Mouse (Mus musculus): ENCODE measurements around the gene Rgs4. TPM values are rescaled to one million over a fixed set of nuclear protein-coding genes. Genes with fewer than 3 reads are reported as not detected.

Gene Rgs4
- polyA plus RNA-seq (2016; fragmentation: Nextera tagmentation; extraction: Ambion mirVana): 59.5 and 80.7 TPM in 2 replicates

- Histone ChIP-seq H3K9me3 (no peaks in the 10 kb centered on the region), H3K4me2 (replicated peaks) (peak within 1 kb of the TSS; percentile 67), H3K27ac (no peak within 1 kb of the TSS), H3K9ac (peak within 1 kb of the TSS; percentile 44), H3K27me3 (replicated peaks) (no peaks in the 10 kb centered on the region), H3K4me1 (no peaks in the 10 kb centered on the region), H3K4me3 (peak within 1 kb of the TSS; percentile 31), H3K36me3 (no peaks in the 10 kb centered on the region)
- WGBS: under 1% methylated on average over 16 of the region's 16 CpGs
- ATAC-seq (ENCODE audit: low FRiP score, low read depth): peak; percentile 97
Measured at GRCm38 (mm10) chr1:169747473-169747872, at the start of gene Rgs4. Gene Rgs4 (minus strand): TSS chr1:169747642.

DNA sequence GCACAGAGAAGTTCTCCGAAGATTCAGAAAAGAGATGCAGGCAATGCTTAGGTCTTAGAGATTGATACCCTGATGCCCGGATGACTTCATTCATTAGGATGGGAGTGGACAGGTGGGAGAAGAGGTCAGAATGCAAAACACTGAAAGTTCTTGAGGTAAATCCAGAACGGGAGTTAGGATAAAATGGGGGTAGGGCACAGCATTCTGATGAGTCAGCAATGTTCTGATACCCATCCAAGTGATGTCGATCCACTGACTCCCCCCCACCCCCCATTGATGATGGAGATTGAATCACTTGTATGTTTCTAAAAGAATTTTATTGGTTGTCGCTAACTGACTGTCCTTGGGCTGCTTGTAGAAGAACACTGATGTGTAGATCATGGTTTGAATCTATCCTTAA, 45.0 kb upstream of the Rgs4 start:
- 88% methylated on average over 5 of the region's 5 CpGs for WGBS
- ATAC-seq (ENCODE audit: low FRiP score, low read depth): no peak

DNA sequence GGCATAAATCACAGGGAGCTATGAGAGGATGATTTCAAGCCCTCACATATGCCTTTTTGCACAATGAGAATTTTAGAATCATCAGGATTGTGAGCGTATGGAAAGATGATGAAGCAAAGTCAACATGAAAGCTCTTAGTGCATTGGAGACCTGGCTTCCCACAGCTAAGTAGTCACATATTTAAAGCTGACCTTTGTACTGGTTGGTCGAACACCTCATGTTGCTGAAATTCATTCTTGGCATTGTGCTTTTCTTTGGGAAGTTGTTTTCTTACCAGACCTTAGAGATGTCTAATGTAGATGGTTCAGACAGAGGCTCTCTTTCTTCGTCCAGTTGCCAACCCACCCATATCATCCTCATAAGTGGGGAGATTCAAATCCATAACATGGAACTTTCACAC, 38.5 kb upstream of the Rgs4 start:
- no peak overlapping the region for H3K9ac ChIP-seq
- no peak overlapping the region for H3K4me2 ChIP-seq (replicated peaks)
- no peak overlapping the region for H3K4me3 ChIP-seq
- WGBS: 93% methylated on average over 3 of the region's 3 CpGs
- H3K27ac ChIP-seq: no peak overlapping the region
- H3K27me3 ChIP-seq (replicated peaks): no peaks in the 10 kb centered on the region
- H3K9me3 ChIP-seq: no peaks in the 10 kb centered on the region
- ATAC-seq (ENCODE audit: low FRiP score, low read depth): no peak
- no peaks in the 10 kb centered on the region for H3K36me3 ChIP-seq
- H3K4me1 ChIP-seq: no peaks in the 10 kb centered on the region

More for the DNA sequence above, 45.0 kb upstream of the Rgs4 start:
- Histone ChIP-seq H3K9me3 (no peaks in the 10 kb centered on the region), H3K4me1 (no peaks in the 10 kb centered on the region), H3K36me3 (no peaks in the 10 kb centered on the region), H3K9ac (no peak overlapping the region), H3K4me3 (no peak overlapping the region), H3K27me3 (replicated peaks) (no peaks in the 10 kb centered on the region), H3K4me2 (replicated peaks) (no peak overlapping the region), H3K27ac (no peak overlapping the region)

DNA sequence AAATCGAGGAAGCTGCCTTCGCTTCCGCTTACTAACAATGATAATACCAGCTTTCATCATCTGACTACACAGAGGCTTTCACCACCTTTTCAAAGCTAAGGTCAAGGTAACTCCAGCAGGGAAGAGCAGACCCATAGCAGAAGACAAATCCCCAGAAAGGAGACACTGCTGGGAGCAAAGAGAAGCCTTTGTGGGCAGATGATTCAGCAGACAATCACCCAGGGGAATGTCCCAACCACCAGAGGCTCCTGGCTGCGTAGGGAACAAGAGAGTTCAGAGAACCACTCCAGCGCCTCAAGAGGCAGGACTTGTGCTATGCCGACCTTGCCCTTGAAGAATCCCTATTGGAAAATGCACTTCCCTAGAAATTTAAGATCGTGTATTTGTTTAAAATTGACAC, 29.1 kb upstream of the Rgs4 start:
- WGBS: 83% methylated on average over 7 of the region's 7 CpGs
- Histone ChIP-seq H3K4me2 (replicated peaks) (no peak overlapping the region), H3K27ac (no peak overlapping the region), H3K4me1 (no peaks in the 10 kb centered on the region), H3K9ac (no peak overlapping the region), H3K4me3 (no peak overlapping the region), H3K36me3 (no peaks in the 10 kb centered on the region), H3K27me3 (replicated peaks) (no peaks in the 10 kb centered on the region), H3K9me3 (no peaks in the 10 kb centered on the region)
- no peak for ATAC-seq (ENCODE audit: low FRiP score, low read depth)

GRCm38 (mm10) chr1:169764619-169764955, 17.1 kb upstream of the Rgs4 start:
- no peaks in the 10 kb centered on the region for H3K27me3 ChIP-seq (replicated peaks)
- H3K4me2 ChIP-seq (replicated peaks): no peak overlapping the region
- 79% methylated on average over 2 of the region's 2 CpGs for WGBS
- H3K9ac ChIP-seq: no peak overlapping the region
- no peak for ATAC-seq (ENCODE audit: low FRiP score, low read depth)
- H3K9me3 ChIP-seq: no peaks in the 10 kb centered on the region
- no peak overlapping the region for H3K27ac ChIP-seq
- no peak overlapping the region for H3K4me3 ChIP-seq
- H3K4me1 ChIP-seq: no peaks in the 10 kb centered on the region
- H3K36me3 ChIP-seq: no peaks in the 10 kb centered on the region

DNA sequence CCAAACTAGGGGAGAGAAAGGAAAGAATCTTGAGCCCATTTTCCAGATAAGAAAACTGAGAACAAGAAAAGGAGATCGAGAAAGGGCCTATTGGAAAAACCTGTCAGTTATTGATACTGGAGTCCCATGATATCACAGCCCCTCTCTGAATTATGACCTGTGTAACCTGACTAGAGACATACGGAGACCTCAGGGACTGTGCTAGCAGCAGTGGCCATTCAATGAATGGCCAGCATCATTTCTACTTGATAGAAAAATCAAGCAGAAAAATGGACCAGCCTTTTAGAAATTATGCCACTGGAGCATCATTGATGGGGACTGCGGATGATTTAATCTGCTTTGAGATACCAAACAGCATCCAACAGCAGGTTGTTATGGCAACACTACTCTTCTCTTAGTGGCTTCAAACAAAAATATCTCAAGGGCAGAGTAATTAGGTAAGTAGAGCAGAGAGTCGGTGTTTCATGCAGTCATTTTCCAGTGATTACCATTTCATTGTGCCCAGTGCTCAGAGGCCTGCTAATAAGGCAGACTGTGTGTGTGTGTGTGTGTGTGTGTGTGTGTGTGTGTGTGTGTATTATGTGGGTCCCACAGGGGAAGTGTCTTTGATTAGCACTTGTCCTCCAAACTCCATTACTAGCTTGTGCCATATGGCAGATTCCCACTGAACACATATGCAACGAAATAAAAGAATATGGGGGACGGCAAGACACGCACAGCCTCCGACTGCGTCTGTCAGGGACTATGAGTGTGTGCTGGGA, 16.6 kb upstream of the Rgs4 start:
- no peaks in the 10 kb centered on the region for H3K27me3 ChIP-seq (replicated peaks)
- H3K9me3 ChIP-seq: no peaks in the 10 kb centered on the region
- H3K4me3 ChIP-seq: no peak overlapping the region
- no peak overlapping the region for H3K9ac ChIP-seq
- 71% methylated on average over 9 of the region's 9 CpGs for WGBS
- H3K27ac ChIP-seq: no peak overlapping the region
- peak; percentile 63 for ATAC-seq (ENCODE audit: low FRiP score, low read depth)
- H3K36me3 ChIP-seq: no peaks in the 10 kb centered on the region
- no peaks in the 10 kb centered on the region for H3K4me1 ChIP-seq
- H3K4me2 ChIP-seq (replicated peaks): no peak overlapping the region

DNA sequence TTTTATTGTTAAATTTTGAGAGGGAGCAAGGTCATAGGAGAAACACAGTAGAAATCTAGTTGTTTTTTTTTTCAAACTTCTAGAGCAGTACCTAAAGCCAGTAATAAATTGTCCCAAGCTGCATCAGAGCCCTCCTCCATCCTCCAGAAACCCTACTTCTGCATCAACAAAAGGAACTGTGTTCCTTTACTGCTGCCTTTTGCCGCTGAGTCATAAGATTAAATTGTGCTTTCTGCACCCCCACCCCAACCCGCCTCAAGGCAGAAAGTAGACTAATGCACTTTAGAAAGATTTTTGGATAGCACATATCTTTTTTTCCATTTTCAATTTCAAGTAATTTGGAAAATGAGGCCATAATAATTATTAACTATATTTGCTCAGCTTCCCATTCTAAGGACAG, 15.1 kb upstream of the Rgs4 start:
- H3K4me2 ChIP-seq (replicated peaks): no peak overlapping the region
- H3K4me1 ChIP-seq: no peaks in the 10 kb centered on the region
- H3K27me3 ChIP-seq (replicated peaks): no peaks in the 10 kb centered on the region
- H3K9me3 ChIP-seq: no peaks in the 10 kb centered on the region
- no peaks in the 10 kb centered on the region for H3K36me3 ChIP-seq
- no peak overlapping the region for H3K9ac ChIP-seq
- WGBS: 82% methylated on average over 2 of the region's 2 CpGs
- H3K4me3 ChIP-seq: no peak overlapping the region
- no peak for ATAC-seq (ENCODE audit: low FRiP score, low read depth)
- H3K27ac ChIP-seq: no peak overlapping the region

- Histone ChIP-seq H3K4me1 (no peaks in the 10 kb centered on the region), H3K9ac (no peak overlapping the region), H3K4me3 (no peak overlapping the region), H3K36me3 (no peaks in the 10 kb centered on the region), H3K27ac (no peak overlapping the region), H3K27me3 (replicated peaks) (no peaks in the 10 kb centered on the region), H3K9me3 (no peaks in the 10 kb centered on the region), H3K4me2 (replicated peaks) (no peak overlapping the region)
- ATAC-seq (ENCODE audit: low FRiP score, low read depth): no peak
- WGBS: 30% methylated on average over 3 of the region's 3 CpGs
Measured at GRCm38 (mm10) chr1:169756532-169756931, 9.1 kb upstream of the Rgs4 start.

DNA sequence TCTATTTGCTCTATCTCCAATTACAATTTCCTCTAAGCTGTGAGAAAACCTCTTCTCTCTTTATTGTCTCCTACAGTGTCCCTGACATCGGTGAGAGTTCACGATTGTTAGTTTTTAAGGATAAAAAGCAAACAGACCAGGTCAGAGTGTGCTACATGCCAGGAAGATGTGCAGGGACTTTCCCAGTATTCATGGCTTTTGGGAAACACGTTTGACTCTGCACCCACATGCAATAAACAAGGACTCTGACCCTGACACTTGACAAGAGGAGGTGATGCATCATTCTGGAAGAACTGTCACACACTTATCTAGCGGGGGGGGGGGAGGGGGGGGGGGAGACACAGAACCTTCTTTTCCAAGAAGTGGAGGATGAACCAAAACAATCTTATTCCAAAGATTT, 5.0 kb upstream of the Rgs4 start:
- no peaks in the 10 kb centered on the region for H3K36me3 ChIP-seq
- ATAC-seq (ENCODE audit: low FRiP score, low read depth): no peak
- WGBS: 50% methylated on average over 4 of the region's 4 CpGs
- H3K4me2 ChIP-seq (replicated peaks): no peak overlapping the region
- H3K27me3 ChIP-seq (replicated peaks): no peaks in the 10 kb centered on the region
- no peak overlapping the region for H3K9ac ChIP-seq
- H3K4me3 ChIP-seq: no peak overlapping the region
- no peaks in the 10 kb centered on the region for H3K9me3 ChIP-seq
- H3K4me1 ChIP-seq: no peaks in the 10 kb centered on the region
- no peak overlapping the region for H3K27ac ChIP-seq

DNA sequence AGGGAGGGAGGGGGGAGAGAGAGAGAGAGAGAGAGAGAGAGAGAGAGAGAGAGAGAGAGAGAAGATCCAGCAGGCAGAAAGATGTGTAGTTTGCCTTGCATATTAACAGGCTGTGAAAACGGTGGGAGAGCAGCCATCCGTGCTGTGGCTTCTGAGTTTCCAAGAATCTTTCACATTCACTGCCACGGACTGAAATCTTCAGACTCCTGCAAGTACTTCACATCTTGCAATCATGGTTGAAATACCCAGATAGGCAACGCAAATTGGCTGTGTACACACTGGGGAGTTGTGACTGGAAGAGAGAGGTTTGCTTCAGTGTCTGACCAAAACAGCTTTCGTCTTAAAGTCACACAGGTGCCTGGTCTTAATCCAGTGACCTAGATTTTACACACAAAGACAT, 997 bp upstream of the Rgs4 start:
- Histone ChIP-seq H3K9ac (no peak overlapping the region), H3K4me1 (no peaks in the 10 kb centered on the region), H3K27ac (no peak overlapping the region), H3K4me2 (replicated peaks) (peak overlapping the region; percentile 67; the same call in 1 of the 2 replicates), H3K36me3 (no peaks in the 10 kb centered on the region), H3K4me3 (no peak overlapping the region), H3K27me3 (replicated peaks) (no peaks in the 10 kb centered on the region), H3K9me3 (no peaks in the 10 kb centered on the region)
- 59% methylated on average over 5 of the region's 5 CpGs for WGBS
- ATAC-seq (ENCODE audit: low FRiP score, low read depth): no peak

GRCm38 (mm10) chr1:169747902-169748301, 460 bp upstream of the Rgs4 start:
- Histone ChIP-seq H3K27ac (no peak overlapping the region), H3K4me1 (no peaks in the 10 kb centered on the region), H3K9me3 (no peaks in the 10 kb centered on the region), H3K36me3 (no peaks in the 10 kb centered on the region), H3K4me3 (peak overlapping the region; percentile 31; the same call in 1 of the 2 replicates), H3K27me3 (replicated peaks) (no peaks in the 10 kb centered on the region), H3K9ac (no peak overlapping the region), H3K4me2 (replicated peaks) (peak overlapping the region; percentile 67)
- ATAC-seq (ENCODE audit: low FRiP score, low read depth): peak; percentile 42
- 50% methylated on average over 6 of the region's 6 CpGs for WGBS

DNA sequence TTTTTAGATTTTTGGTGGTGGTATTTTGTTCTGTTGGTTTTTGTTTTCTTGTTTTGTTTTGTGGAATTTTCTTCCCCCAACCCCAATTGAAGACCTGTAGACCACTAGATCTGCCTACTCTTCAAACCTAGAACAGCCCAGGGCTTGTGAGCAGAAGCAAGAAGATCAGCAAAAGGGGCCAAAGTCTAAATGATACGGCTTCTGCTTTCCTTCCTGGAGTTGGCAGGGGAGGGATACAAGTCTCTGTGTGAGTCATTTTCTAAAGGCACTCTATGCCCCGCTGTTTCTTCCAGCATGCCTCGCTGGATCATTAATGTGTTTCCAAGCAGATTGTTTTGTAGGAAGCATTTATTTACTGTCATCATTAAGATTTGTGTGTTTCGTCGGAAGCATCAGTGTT, 6.3 kb downstream of the Rgs4 start:
- no peak overlapping the region for H3K9ac ChIP-seq
- WGBS: 81% methylated on average over 5 of the region's 5 CpGs
- H3K27ac ChIP-seq: no peak overlapping the region
- H3K4me3 ChIP-seq: no peak overlapping the region
- no peaks in the 10 kb centered on the region for H3K27me3 ChIP-seq (replicated peaks)
- no peak overlapping the region for H3K4me2 ChIP-seq (replicated peaks)
- no peak for ATAC-seq (ENCODE audit: low FRiP score, low read depth)
- H3K9me3 ChIP-seq: no peaks in the 10 kb centered on the region
- H3K4me1 ChIP-seq: no peaks in the 10 kb centered on the region
- H3K36me3 ChIP-seq: no peaks in the 10 kb centered on the region

GRCm38 (mm10) chr1:169737231-169737630, 10.2 kb downstream of the Rgs4 start:
- 90% methylated on average over 6 of the region's 6 CpGs for WGBS

More at GRCm38 (mm10) chr1:169737231-169737630, 10.2 kb downstream of the Rgs4 start:
- Histone ChIP-seq H3K27me3 (replicated peaks) (no peaks in the 10 kb centered on the region), H3K9me3 (no peaks in the 10 kb centered on the region), H3K4me1 (no peaks in the 10 kb centered on the region), H3K4me3 (no peak overlapping the region), H3K9ac (no peak overlapping the region), H3K4me2 (replicated peaks) (no peak overlapping the region), H3K36me3 (no peaks in the 10 kb centered on the region), H3K27ac (no peak overlapping the region)
- no peak for ATAC-seq (ENCODE audit: low FRiP score, low read depth)
